Mouse (Mus musculus) cortical plate, adult 2 months (tissue): ENCODE measurements at regions not wholly inside any gene's neighbourhood (a gene's known extent, or its start where the extent isn't known, plus 50 kb on each side); places are given as distances from the start of the nearest gene placed in this dataset.
A peak's percentile ranks its signal among the peaks of the same experiment; 100 is the strongest.

Source experiments
- CTCF ChIP-seq: fragments of 200-500 bp; IDR thresholded peaks from 2 replicates; pipeline ENCODE4 v1.5.1; 2011; ENCODE audit warnings: mild to moderate bottlenecking, control low read depth, low read length; ENCODE audit not compliant: insufficient read depth; ENCODE audit errors: extremely low read depth
- POLR2A ChIP-seq: fragments of 200-500 bp; IDR thresholded peaks from 2 replicates; pipeline ENCODE4 v1.6.1; 2011; ENCODE audit warnings: mild to moderate bottlenecking, low read length, control low read depth; ENCODE audit not compliant: insufficient read depth; ENCODE audit errors: extremely low read depth

GRCm38 (mm10) chr16:26782331-26782730 lies 200.8 kb downstream of the Il1rap start:
- TF ChIP-seq CTCF (peak; percentile 32; the same call in 1 of the 2 replicates), POLR2A (no peak)
